Mouse (Mus musculus): ENCODE results near the gene Lgals2. TPM values are rescaled to one million over a fixed set of nuclear protein-coding genes. Genes with fewer than 3 reads are reported as not detected.
A peak's percentile ranks its signal among the peaks of the same experiment; 100 is the strongest.

Gene Lgals2
- polyA plus RNA-seq, 1 experiment from 2014 or later: not detected

GRCm38 (mm10) chr15:78806614-78807013 is 48.7 kb downstream of the Lgals2 start:
- no peak overlapping the region for H3K9ac ChIP-seq (replicated peaks; ENCODE audit: low read depth, low read length)
- H3K4me2 ChIP-seq (ENCODE audit: low read depth, low read length): no peak overlapping the region
- no peak overlapping the region for H3K4me3 ChIP-seq (ENCODE audit: low read depth, low read length)
- WGBS: 51% methylated on average over 2 of the region's 2 CpGs
- H3K9me3 ChIP-seq (ENCODE audit: control insufficient read depth, low read length): no peaks in the 10 kb centered on the region
- H3K36me3 ChIP-seq (ENCODE audit: control insufficient read depth, insufficient read depth, low read length): no peaks in the 10 kb centered on the region
- ATAC-seq (ENCODE audit: low read depth): no peak
- H3K27me3 ChIP-seq (ENCODE audit: control insufficient read depth, insufficient read depth, low read length): peaks cover 14% of the 10 kb centered on the region
- peaks cover 8% of the 10 kb centered on the region for H3K4me1 ChIP-seq (ENCODE audit: control insufficient read depth, insufficient read depth, low read length)
- no peak overlapping the region for H3K27ac ChIP-seq (ENCODE audit: low read depth, low read length)

- no peak for ATAC-seq (ENCODE audit: low read depth)
- H3K4me2 ChIP-seq (ENCODE audit: low read depth, low read length): no peak overlapping the region
- peaks cover 8% of the 10 kb centered on the region for H3K4me1 ChIP-seq (ENCODE audit: control insufficient read depth, insufficient read depth, low read length)
- no peaks in the 10 kb centered on the region for H3K9me3 ChIP-seq (ENCODE audit: control insufficient read depth, low read length)
- H3K27ac ChIP-seq (ENCODE audit: low read depth, low read length): no peak overlapping the region
- 81% methylated on average over 2 of the region's 2 CpGs for WGBS
- H3K36me3 ChIP-seq (ENCODE audit: control insufficient read depth, insufficient read depth, low read length): no peaks in the 10 kb centered on the region
- H3K4me3 ChIP-seq (ENCODE audit: low read depth, low read length): no peak overlapping the region
- peaks cover 19% of the 10 kb centered on the region for H3K27me3 ChIP-seq (ENCODE audit: control insufficient read depth, insufficient read depth, low read length)
- no peak overlapping the region for H3K9ac ChIP-seq (replicated peaks; ENCODE audit: low read depth, low read length)
Observed at GRCm38 (mm10) chr15:78805351-78805750, 50.0 kb downstream of the Lgals2 start.

GRCm38 (mm10) chr15:78804326-78804725 is 51.0 kb downstream of the Lgals2 start:
- H3K9ac ChIP-seq (replicated peaks; ENCODE audit: low read depth, low read length): no peak overlapping the region
- H3K27ac ChIP-seq (ENCODE audit: low read depth, low read length): no peak overlapping the region
- H3K4me3 ChIP-seq (ENCODE audit: low read depth, low read length): no peak overlapping the region
- peaks cover 19% of the 10 kb centered on the region for H3K27me3 ChIP-seq (ENCODE audit: control insufficient read depth, insufficient read depth, low read length)
- H3K9me3 ChIP-seq (ENCODE audit: control insufficient read depth, low read length): no peaks in the 10 kb centered on the region
- ATAC-seq (ENCODE audit: low read depth): no peak
- no peak overlapping the region for H3K4me2 ChIP-seq (ENCODE audit: low read depth, low read length)
- WGBS: 13% methylated on average over 6 of the region's 6 CpGs
- no peaks in the 10 kb centered on the region for H3K36me3 ChIP-seq (ENCODE audit: control insufficient read depth, insufficient read depth, low read length)
- H3K4me1 ChIP-seq (ENCODE audit: control insufficient read depth, insufficient read depth, low read length): peaks cover 8% of the 10 kb centered on the region

GRCm38 (mm10) chr15:78803499-78803900 is 51.8 kb downstream of the Lgals2 start:
- no peaks in the 10 kb centered on the region for H3K36me3 ChIP-seq (ENCODE audit: control insufficient read depth, insufficient read depth, low read length)
- no peak overlapping the region for H3K4me3 ChIP-seq (ENCODE audit: low read depth, low read length)
- H3K4me2 ChIP-seq (ENCODE audit: low read depth, low read length): no peak overlapping the region
- no peak overlapping the region for H3K9ac ChIP-seq (replicated peaks; ENCODE audit: low read depth, low read length)
- 3% methylated on average over 8 of the region's 8 CpGs for WGBS
- ATAC-seq (ENCODE audit: low read depth): no peak
- H3K4me1 ChIP-seq (ENCODE audit: control insufficient read depth, insufficient read depth, low read length): peaks cover 8% of the 10 kb centered on the region
- H3K9me3 ChIP-seq (ENCODE audit: control insufficient read depth, low read length): no peaks in the 10 kb centered on the region
- H3K27me3 ChIP-seq (ENCODE audit: control insufficient read depth, insufficient read depth, low read length): peaks cover 19% of the 10 kb centered on the region
- H3K27ac ChIP-seq (ENCODE audit: low read depth, low read length): no peak overlapping the region

- no peaks in the 10 kb centered on the region for H3K9me3 ChIP-seq (ENCODE audit: control insufficient read depth, low read length)
- peak within 1 kb of the TSS; percentile 79 for H3K4me2 ChIP-seq (ENCODE audit: low read depth, low read length)
- ATAC-seq (ENCODE audit: low read depth): peak; percentile 28; the same call in 1 of the 2 replicates
- H3K4me3 ChIP-seq (ENCODE audit: low read depth, low read length): peak within 1 kb of the TSS; percentile 44
- WGBS: under 1% methylated on average over 59 of the region's 70 CpGs
- peaks cover 19% of the 10 kb centered on the region for H3K27me3 ChIP-seq (ENCODE audit: control insufficient read depth, insufficient read depth, low read length)
- H3K36me3 ChIP-seq (ENCODE audit: control insufficient read depth, insufficient read depth, low read length): no peaks in the 10 kb centered on the region
- H3K9ac ChIP-seq (replicated peaks; ENCODE audit: low read depth, low read length): peak within 1 kb of the TSS; percentile 52
- H3K4me1 ChIP-seq (ENCODE audit: control insufficient read depth, insufficient read depth, low read length): peaks cover 8% of the 10 kb centered on the region
- H3K27ac ChIP-seq (ENCODE audit: low read depth, low read length): no peak within 1 kb of the TSS
Observed at GRCm38 (mm10) chr15:78802776-78803391, 52.4 kb downstream of the Lgals2 start, which contains the start of gene Card10. Gene Card10 (minus strand): TSS chr15:78803042.

- H3K4me1 ChIP-seq (ENCODE audit: control insufficient read depth, insufficient read depth, low read length): peaks cover 8% of the 10 kb centered on the region
- 6% methylated on average over 44 of the region's 67 CpGs for WGBS
- H3K9ac ChIP-seq (replicated peaks; ENCODE audit: low read depth, low read length): peak overlapping the region; percentile 52
- peak overlapping the region; percentile 79 for H3K4me2 ChIP-seq (ENCODE audit: low read depth, low read length)
- no peaks in the 10 kb centered on the region for H3K36me3 ChIP-seq (ENCODE audit: control insufficient read depth, insufficient read depth, low read length)
- peak overlapping the region; percentile 44 for H3K4me3 ChIP-seq (ENCODE audit: low read depth, low read length)
- H3K27ac ChIP-seq (ENCODE audit: low read depth, low read length): no peak overlapping the region
- ATAC-seq (ENCODE audit: low read depth): peak; percentile 14; the same call in 1 of the 2 replicates
- no peaks in the 10 kb centered on the region for H3K9me3 ChIP-seq (ENCODE audit: control insufficient read depth, low read length)
- H3K27me3 ChIP-seq (ENCODE audit: control insufficient read depth, insufficient read depth, low read length): peaks cover 19% of the 10 kb centered on the region
Observed at GRCm38 (mm10) chr15:78801971-78802741, 53.2 kb downstream of the Lgals2 start.

GRCm38 (mm10) chr15:78801571-78801970 is 53.8 kb downstream of the Lgals2 start:
- WGBS: 75% methylated on average over 9 of the region's 9 CpGs
- Histone ChIP-seq H3K27ac (ENCODE audit: low read depth, low read length) (no peak overlapping the region), H3K4me2 (ENCODE audit: low read depth, low read length) (peak overlapping the region; percentile 79; the same call in 1 of the 2 replicates), H3K4me3 (ENCODE audit: low read depth, low read length) (no peak overlapping the region), H3K4me1 (ENCODE audit: control insufficient read depth, insufficient read depth, low read length) (peaks cover 10% of the 10 kb centered on the region), H3K9me3 (ENCODE audit: control insufficient read depth, low read length) (no peaks in the 10 kb centered on the region), H3K27me3 (ENCODE audit: control insufficient read depth, insufficient read depth, low read length) (peaks cover 19% of the 10 kb centered on the region), H3K9ac (replicated peaks; ENCODE audit: low read depth, low read length) (no peak overlapping the region), H3K36me3 (ENCODE audit: control insufficient read depth, insufficient read depth, low read length) (no peaks in the 10 kb centered on the region)
- no peak for ATAC-seq (ENCODE audit: low read depth)

All from neural tube, embryonic 14.5 days (tissue).